Mouse (Mus musculus) hindlimb bud, embryonic 11.5 days (tissue): ENCODE data around the gene Itch.
"Not testable (repeated sequence)": the region's sequence is repeated elsewhere in the genome, so short reads cannot be mapped to it uniquely, and the experiment has no call there.

Source experiments
- DNase-seq: peaks from one replicate; pipeline ENCODE4 v3.0.0-alpha.2; 2012; ENCODE audit warnings: low read depth, low spot score; ENCODE audit errors: extremely low spot score

The Itch gene

GRCm38 (mm10) chr2:155142025-155142555 lies 8.8 kb downstream of the Itch start:
- no peak for DNase-seq

- DNase-seq: not testable (repeated sequence)
These were observed 16.0 kb downstream of the Itch start for GRCm38 (mm10) chr2:155149296-155149695.

GRCm38 (mm10) chr2:155207419-155207818 lies 74.1 kb downstream of the Itch start:
- no peak for DNase-seq

- no peak for DNase-seq
These were observed 89.8 kb downstream of the Itch start for GRCm38 (mm10) chr2:155223145-155223544.

GRCm38 (mm10) chr2:155224721-155225120 lies 91.4 kb downstream of the Itch start:
- DNase-seq: no peak

GRCm38 (mm10) chr2:155235746-155236361 lies 102.5 kb downstream of the Itch start:
- DNase-seq: no peak

- DNase-seq: peak; percentile 95
These were observed 103.2 kb downstream of the Itch start, which contains the start of gene Dynlrb1 for GRCm38 (mm10) chr2:155236362-155236992. Dynlrb1 (plus strand) TSS chr2:155236533.

GRCm38 (mm10) chr2:155237276-155237675 lies 104.0 kb downstream of the Itch start:
- no peak for DNase-seq

- DNase-seq: no peak
These were observed 107.6 kb downstream of the Itch start for GRCm38 (mm10) chr2:155240915-155241314.

- no peak for DNase-seq
These were observed 109.1 kb downstream of the Itch start for GRCm38 (mm10) chr2:155242296-155242855.

- no peak for DNase-seq
These were observed 112.9 kb downstream of the Itch start for GRCm38 (mm10) chr2:155246231-155246630.

GRCm38 (mm10) chr2:155248206-155248605 lies 114.9 kb downstream of the Itch start:
- DNase-seq: no peak

- no peak for DNase-seq
These were observed 115.4 kb downstream of the Itch start for GRCm38 (mm10) chr2:155248718-155249117.

- DNase-seq: no peak
These were observed 116.3 kb downstream of the Itch start for GRCm38 (mm10) chr2:155249588-155249987.

- DNase-seq: no peak
These were observed 132.2 kb downstream of the Itch start for GRCm38 (mm10) chr2:155265526-155265925.

- DNase-seq: no peak
These were observed 133.6 kb downstream of the Itch start for GRCm38 (mm10) chr2:155266896-155267295.

- DNase-seq: no peak
These were observed 138.6 kb downstream of the Itch start for GRCm38 (mm10) chr2:155271957-155272356.

- DNase-seq: no peak
These were observed 139.3 kb downstream of the Itch start for GRCm38 (mm10) chr2:155272396-155273170.

- no peak for DNase-seq
These were observed 140.3 kb downstream of the Itch start for GRCm38 (mm10) chr2:155273603-155274002.

GRCm38 (mm10) chr2:155276195-155276594 lies 142.9 kb downstream of the Itch start, which contains the start of gene Map1lc3a:
Map1lc3a (plus strand) TSS chr2:155276297.
- peak; percentile 97 for DNase-seq
